Mouse (Mus musculus) liver, embryonic 14.5 days (tissue): ENCODE data around the gene Synj2. TPM values are rescaled to one million over a fixed set of nuclear protein-coding genes. Genes with fewer than 3 reads are reported as not detected.

Experiments used
- ATAC-seq: fragments of 200-750 bp; cut with Nextera tagmentation; 2 replicates; pipeline ENCODE4 v1.8.0; 2017; ENCODE audit warnings: moderate number of reproducible peaks, mild to moderate bottlenecking, moderate library complexity; ENCODE audit not compliant: insufficient read depth
- DNase-seq, 3 experiments: peaks; one replicate each; pipeline ENCODE4 v3.0.0-alpha.2; 2012 to 2013; ENCODE audit warnings: low read depth in 3 of 3, low spot score in 3 of 3
- H3K27ac ChIP-seq: fragments of 300-500 bp; sonication (generic); 2 replicates; pipeline ENCODE4 v1.5.1; 2014; ENCODE audit warnings: moderate library complexity, mild to moderate bottlenecking, control low read depth, inconsistent platforms
- H3K27me3 ChIP-seq: fragments of 300-500 bp; sonication (generic); 2 replicates; pipeline ENCODE4 v1.6.1; 2014; ENCODE audit warnings: mild to moderate bottlenecking, low read length, moderate library complexity; ENCODE audit not compliant: control insufficient read depth, insufficient read depth
- H3K36me3 ChIP-seq: fragments of 300-500 bp; sonication (generic); replicated peaks from 2 replicates; pipeline ENCODE4 v1.6.1; 2014; ENCODE audit warnings: low read depth; ENCODE audit not compliant: control insufficient read depth, insufficient read depth
- H3K4me1 ChIP-seq, 2 experiments: fragments of 200-500 bp in 1 of 2; fragments of 300-500 bp in 1 of 2; sonication (generic) in 1 of 2; replicated peaks; 2 replicates each; pipeline ENCODE4 v1.6.1; 2012 to 2014; ENCODE audit warnings: antibody characterized with exemption in 1 of 2, inconsistent platforms in 1 of 2, low read length in 1 of 2; ENCODE audit not compliant: control insufficient read depth in 2 of 2, insufficient read depth in 2 of 2
- H3K4me2 ChIP-seq: fragments of 300-500 bp; sonication (generic); 2 replicates; pipeline ENCODE4 v1.6.1; 2014; ENCODE audit warnings: low read depth, mild to moderate bottlenecking, control low read depth, moderate library complexity
- H3K4me3 ChIP-seq, 2 experiments: fragments of 200-500 bp in 1 of 2; fragments of 300-500 bp in 1 of 2; sonication (generic) in 1 of 2; 2 replicates each; pipeline ENCODE4 v1.5.1; 2012 to 2014; ENCODE audit warnings: low read depth in 2 of 2, low read length in 2 of 2, mild to moderate bottlenecking in 2 of 2, control low read depth in 1 of 2, inconsistent platforms in 1 of 2, moderate library complexity in 1 of 2; ENCODE audit not compliant: insufficient read depth in 1 of 2
- H3K9ac ChIP-seq: fragments of 300-500 bp; sonication (generic); replicated peaks from 2 replicates; pipeline ENCODE4 v1.6.1; 2014; ENCODE audit warnings: mild to moderate bottlenecking, control low read depth, moderate library complexity
- H3K9me3 ChIP-seq: fragments of 300-500 bp; sonication (generic); 2 replicates; pipeline ENCODE4 v1.6.1; 2016; ENCODE audit warnings: low read length, mixed read lengths; ENCODE audit not compliant: control insufficient read depth
- CTCF ChIP-seq: IDR thresholded peaks from 2 replicates; pipeline ENCODE4 v1.5.1; 2016; ENCODE audit warnings: antibody characterized with exemption, low read depth, control low read depth
- EP300 ChIP-seq: IDR thresholded peaks from 2 replicates; pipeline ENCODE4 v1.6.1; 2016; ENCODE audit warnings: antibody characterized with exemption, low read depth
- WGBS: fragments of 180-500 bp; shearing (Covaris S2); extraction: QIAGEN DNeasy Blood & Tissue Kit; methylation state at CpG from one replicate; pipeline ENCODE4 v1.1.7; 2014; ENCODE audit not compliant: insufficient replicate concordance; 5-methylcytosine and 5-hydroxymethylcytosine counted together
- polyA plus RNA-seq, 2 experiments: library from polyadenylated mRNA; depleted of rRNA in 1 of 2; stranded (reverse) in 1 of 2; unstranded in 1 of 2; fragments of >200 nt; fragmentation: Nextera tagmentation in 1 of 2; extraction: Ambion mirVana in 1 of 2; gene quantifications; 2 replicates each; pipeline versions ENCODE4 v1.2.1 to v1.2.3; 2012 to 2014

Synj2 gene
- polyA plus RNA-seq, 2 experiments, result 1.6 to 1.9 TPM

- Histone ChIP-seq H3K4me3 (no peak overlapping the region), H3K27me3 (no peaks in the 10 kb centered on the region), H3K4me2 (no peak overlapping the region), H3K4me1 (no peaks in the 10 kb centered on the region; a peak in 1 of 4 replicates), H3K36me3 (no peaks in the 10 kb centered on the region), H3K27ac (no peak overlapping the region), H3K9ac (no peak overlapping the region), H3K9me3 (no peaks in the 10 kb centered on the region)
- ATAC-seq (no peak), DNase-seq (no peak)
- no peak for TF ChIP-seq EP300
- TF ChIP-seq CTCF, result no peak
- 57% methylated on average over 7 of the region's 7 CpGs for WGBS
Observed at GRCm38 (mm10) chr17:5959096-5959495, 18.0 kb downstream of the Synj2 start.

GRCm38 (mm10) chr17:5959802-5960201, 18.7 kb downstream of the Synj2 start:
- 55% methylated on average over 9 of the region's 9 CpGs for WGBS
- H3K27ac ChIP-seq, result no peak overlapping the region
- no peak for DNase-seq

GRCm38 (mm10) chr17:5963766-5964165, 22.7 kb downstream of the Synj2 start:
- TF ChIP-seq EP300 (no peak), CTCF (no peak)
- ATAC-seq (no peak), DNase-seq (no peak)
- H3K9me3 ChIP-seq, result no peaks in the 10 kb centered on the region
- H3K4me2 ChIP-seq, result no peak overlapping the region
- H3K36me3 ChIP-seq, result no peaks in the 10 kb centered on the region
- H3K27me3 ChIP-seq, result no peaks in the 10 kb centered on the region
- H3K27ac ChIP-seq, result no peak overlapping the region
- no peak overlapping the region for H3K4me3 ChIP-seq
- H3K4me1 ChIP-seq, result no peaks in the 10 kb centered on the region; a peak in 1 of 4 replicates
- H3K9ac ChIP-seq, result no peak overlapping the region
- WGBS, result 73% methylated on average over 8 of the region's 8 CpGs

More at GRCm38 (mm10) chr17:5959802-5960201, 18.7 kb downstream of the Synj2 start:
- Histone ChIP-seq H3K9ac (no peak overlapping the region), H3K4me3 (no peak overlapping the region), H3K4me1 (no peaks in the 10 kb centered on the region; a peak in 1 of 4 replicates), H3K36me3 (no peaks in the 10 kb centered on the region), H3K27me3 (no peaks in the 10 kb centered on the region), H3K9me3 (no peaks in the 10 kb centered on the region), H3K4me2 (no peak overlapping the region)
- ATAC-seq, result no peak
- no peak for TF ChIP-seq CTCF
- no peak for TF ChIP-seq EP300

DNA sequence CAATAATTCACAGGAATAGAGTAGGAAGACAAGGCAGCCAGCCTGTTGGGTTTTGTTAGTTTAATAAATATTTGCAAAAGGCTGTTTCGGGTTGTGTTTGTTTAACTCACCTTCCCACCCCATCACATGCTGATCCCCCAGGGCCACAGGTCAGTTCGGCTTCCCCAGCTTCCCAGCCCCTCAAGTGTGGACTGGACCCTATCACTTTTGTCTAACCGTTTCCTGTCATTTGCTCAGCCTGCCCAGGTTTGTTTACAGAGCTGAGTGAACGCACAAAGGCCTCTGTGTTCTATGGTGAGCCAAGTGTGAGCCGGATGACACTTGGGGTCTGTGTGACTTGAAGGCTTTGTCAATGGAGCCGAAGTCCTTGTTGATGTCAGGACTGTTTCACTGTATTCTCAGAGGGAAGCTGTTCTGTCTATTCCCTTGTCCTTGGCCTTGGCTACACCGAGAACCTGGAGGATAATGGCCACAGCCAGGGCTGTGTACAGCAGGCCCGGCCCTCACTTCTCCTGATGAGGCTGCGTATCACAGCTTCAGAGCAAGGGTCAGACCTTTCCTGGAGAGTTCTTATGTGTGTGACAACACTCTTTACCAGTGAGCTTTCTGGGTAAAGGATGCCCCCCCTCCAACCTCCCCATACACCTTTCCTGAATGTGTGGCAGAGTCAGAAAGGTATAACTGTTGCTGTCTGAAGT, 24.2 kb downstream of the Synj2 start:
- ATAC-seq (peak; percentile 67), DNase-seq (peak in 1 of 3 experiments; percentile 17)
- peaks cover 0 to 10% of the 10 kb centered on the region in 2 experiments; a peak in 2 of 4 replicates for H3K4me1 ChIP-seq
- 46% methylated on average over 9 of the region's 9 CpGs for WGBS
- no peak overlapping the region for H3K27ac ChIP-seq
- TF ChIP-seq EP300 (no peak), CTCF (no peak)
- H3K4me3 ChIP-seq, result no peak overlapping the region
- no peaks in the 10 kb centered on the region for H3K36me3 ChIP-seq
- H3K4me2 ChIP-seq, result no peak overlapping the region
- H3K27me3 ChIP-seq, result no peaks in the 10 kb centered on the region
- no peak overlapping the region for H3K9ac ChIP-seq
- no peaks in the 10 kb centered on the region for H3K9me3 ChIP-seq

- no peaks in the 10 kb centered on the region for H3K27me3 ChIP-seq
- DNase-seq (no peak), ATAC-seq (no peak)
- no peak overlapping the region for H3K9ac ChIP-seq
- no peak overlapping the region for H3K27ac ChIP-seq
- no peaks in the 10 kb centered on the region for H3K36me3 ChIP-seq
- no peak overlapping the region for H3K4me2 ChIP-seq
- TF ChIP-seq CTCF (no peak), EP300 (no peak)
- whole genome bisulfite sequencing, result 60% methylated on average over 5 of the region's 5 CpGs
- H3K9me3 ChIP-seq, result no peaks in the 10 kb centered on the region
- no peak overlapping the region for H3K4me3 ChIP-seq
- peaks cover 0 to 12% of the 10 kb centered on the region in 2 experiments; a peak in 2 of 4 replicates for H3K4me1 ChIP-seq
Observed at GRCm38 (mm10) chr17:5966706-5967105, 25.6 kb downstream of the Synj2 start.
